Mouse (Mus musculus): ENCODE results near the gene Camk1d. TPM values are rescaled to one million over a fixed set of nuclear protein-coding genes. Genes with fewer than 3 reads are reported as not detected.

The Camk1d gene
- polyA plus RNA-seq, 1 experiment from 2014 or later, result 2.4 TPM

DNA sequence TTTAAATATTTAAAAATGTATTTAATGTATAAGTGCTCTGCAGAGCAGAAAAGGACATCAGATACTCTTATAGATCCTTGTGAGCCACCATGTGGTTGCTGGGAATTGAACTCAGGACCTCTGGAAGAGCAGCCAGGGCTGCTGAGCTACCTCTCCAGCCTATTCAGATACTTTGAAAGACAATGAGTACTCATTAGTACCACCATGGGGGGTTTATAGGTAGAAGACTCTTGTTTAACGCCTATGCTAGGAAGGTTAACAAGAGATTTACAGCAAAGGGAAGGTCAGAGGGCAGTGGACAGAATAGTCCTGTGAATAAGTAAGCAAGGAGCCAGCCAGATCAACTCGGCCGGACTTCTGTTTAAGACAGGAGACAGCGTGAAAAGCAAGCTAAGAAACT lies 357.3 kb downstream of the Camk1d start:
- no peak for ATAC-seq (replicated peaks; ENCODE audit: insufficient number of reproducible peaks, insufficient read depth, low FRiP score, low read depth)
- no peak overlapping the region for H3K9ac ChIP-seq
- no peak overlapping the region for H3K4me3 ChIP-seq
- H3K9me3 ChIP-seq (replicated peaks), result no peaks in the 10 kb centered on the region
- H3K4me1 ChIP-seq (replicated peaks), result no peaks in the 10 kb centered on the region
- H3K36me3 ChIP-seq, result no peaks in the 10 kb centered on the region
- no peaks in the 10 kb centered on the region for H3K27me3 ChIP-seq
- 70% methylated on average over 4 of the region's 4 CpGs for WGBS
- H3K27ac ChIP-seq, result no peak overlapping the region
- no peak overlapping the region for H3K4me2 ChIP-seq

DNA sequence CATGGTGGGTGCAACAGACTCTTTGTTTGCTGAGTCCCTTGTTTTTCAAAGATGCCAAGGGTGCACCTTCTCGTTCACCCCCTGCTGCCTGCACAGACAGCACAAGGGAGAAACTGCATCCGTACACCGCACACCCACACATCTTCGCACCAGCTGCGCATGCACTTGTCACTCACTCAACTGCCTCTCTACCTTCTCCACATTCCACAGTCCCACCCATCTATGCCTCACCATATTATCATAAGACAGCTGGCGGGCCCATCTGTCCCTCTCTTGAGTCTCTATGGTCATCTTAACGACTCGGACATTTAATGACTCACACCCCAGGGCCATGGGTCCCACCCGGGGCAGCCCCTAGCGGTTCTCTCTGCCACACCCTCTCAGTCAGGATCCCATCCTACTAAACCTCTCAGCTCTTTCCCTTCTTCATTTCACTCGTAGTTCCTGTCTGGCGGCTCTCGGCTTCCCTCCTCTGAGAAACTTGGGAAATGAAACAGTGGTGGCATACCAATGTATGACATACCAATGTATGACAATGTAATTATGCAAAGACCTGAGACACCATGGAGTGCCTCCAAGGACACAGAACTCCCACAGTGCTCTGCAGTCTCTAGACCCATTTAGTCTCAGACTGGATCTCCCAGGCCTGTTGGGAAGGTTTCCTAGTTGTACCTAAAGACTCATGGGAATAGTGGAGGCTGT lies 361.3 kb downstream of the Camk1d start:
- WGBS, result 78% methylated on average over 13 of the region's 13 CpGs

DNA sequence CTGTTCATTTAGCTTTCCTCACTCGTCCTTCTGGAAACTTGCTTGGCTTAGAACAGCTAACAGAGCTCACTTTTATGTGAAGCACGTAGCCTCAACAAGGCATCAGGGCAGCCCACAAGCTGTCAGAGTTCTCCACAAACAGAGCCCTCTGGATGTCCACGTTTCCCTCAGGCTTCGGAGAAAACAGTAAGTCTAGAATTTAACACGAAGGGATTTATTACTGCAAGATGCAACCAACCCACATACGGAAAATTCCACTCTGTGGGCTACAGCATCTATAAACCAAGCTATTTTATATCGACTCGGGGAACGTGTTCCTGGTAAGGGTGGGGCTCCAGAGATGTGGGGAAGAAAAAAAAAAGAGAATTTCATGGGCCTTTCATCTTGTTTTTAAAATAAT lies 369.0 kb downstream of the Camk1d start:
- Histone ChIP-seq H3K4me2 (no peak overlapping the region), H3K4me3 (no peak overlapping the region), H3K27me3 (no peaks in the 10 kb centered on the region), H3K9ac (no peak overlapping the region), H3K9me3 (replicated peaks) (no peaks in the 10 kb centered on the region), H3K27ac (no peak overlapping the region), H3K36me3 (no peaks in the 10 kb centered on the region), H3K4me1 (replicated peaks) (no peaks in the 10 kb centered on the region)
- WGBS, result 76% methylated on average over 9 of the region's 9 CpGs
- no peak for ATAC-seq (replicated peaks; ENCODE audit: insufficient number of reproducible peaks, insufficient read depth, low FRiP score, low read depth)

More for the DNA sequence above, 361.3 kb downstream of the Camk1d start:
- Histone ChIP-seq H3K4me3 (no peak overlapping the region), H3K9ac (no peak overlapping the region), H3K4me2 (no peak overlapping the region), H3K27me3 (no peaks in the 10 kb centered on the region), H3K9me3 (replicated peaks) (no peaks in the 10 kb centered on the region), H3K4me1 (replicated peaks) (no peaks in the 10 kb centered on the region), H3K27ac (no peak overlapping the region), H3K36me3 (no peaks in the 10 kb centered on the region)
- ATAC-seq (replicated peaks; ENCODE audit: insufficient number of reproducible peaks, insufficient read depth, low FRiP score, low read depth), result no peak

- ATAC-seq (replicated peaks; ENCODE audit: insufficient number of reproducible peaks, insufficient read depth, low FRiP score, low read depth), result no peak
Observed at GRCm38 (mm10) chr2:5327533-5328250, 386.6 kb downstream of the Camk1d start.

GRCm38 (mm10) chr2:5324806-5325205 lies 389.5 kb downstream of the Camk1d start:
- peaks cover 9% of the 10 kb centered on the region; the same call in 1 of the 2 replicates for H3K4me1 ChIP-seq (replicated peaks)
- H3K27ac ChIP-seq, result no peak overlapping the region
- 31% methylated on average over 3 of the region's 3 CpGs for WGBS
- ATAC-seq (replicated peaks; ENCODE audit: insufficient number of reproducible peaks, insufficient read depth, low FRiP score, low read depth), result no peak
- no peak overlapping the region for H3K4me2 ChIP-seq
- no peak overlapping the region for H3K4me3 ChIP-seq
- H3K27me3 ChIP-seq, result no peaks in the 10 kb centered on the region
- no peaks in the 10 kb centered on the region for H3K9me3 ChIP-seq (replicated peaks)
- H3K9ac ChIP-seq, result no peak overlapping the region
- H3K36me3 ChIP-seq, result no peaks in the 10 kb centered on the region

More at GRCm38 (mm10) chr2:5327533-5328250, 386.6 kb downstream of the Camk1d start:
- Histone ChIP-seq H3K4me1 (replicated peaks) (peaks cover 9% of the 10 kb centered on the region; the same call in 1 of the 2 replicates), H3K4me3 (no peak overlapping the region), H3K27ac (no peak overlapping the region), H3K36me3 (no peaks in the 10 kb centered on the region), H3K27me3 (no peaks in the 10 kb centered on the region), H3K4me2 (no peak overlapping the region), H3K9ac (no peak overlapping the region), H3K9me3 (replicated peaks) (no peaks in the 10 kb centered on the region)
- 68% methylated on average over 12 of the region's 12 CpGs for WGBS

DNA sequence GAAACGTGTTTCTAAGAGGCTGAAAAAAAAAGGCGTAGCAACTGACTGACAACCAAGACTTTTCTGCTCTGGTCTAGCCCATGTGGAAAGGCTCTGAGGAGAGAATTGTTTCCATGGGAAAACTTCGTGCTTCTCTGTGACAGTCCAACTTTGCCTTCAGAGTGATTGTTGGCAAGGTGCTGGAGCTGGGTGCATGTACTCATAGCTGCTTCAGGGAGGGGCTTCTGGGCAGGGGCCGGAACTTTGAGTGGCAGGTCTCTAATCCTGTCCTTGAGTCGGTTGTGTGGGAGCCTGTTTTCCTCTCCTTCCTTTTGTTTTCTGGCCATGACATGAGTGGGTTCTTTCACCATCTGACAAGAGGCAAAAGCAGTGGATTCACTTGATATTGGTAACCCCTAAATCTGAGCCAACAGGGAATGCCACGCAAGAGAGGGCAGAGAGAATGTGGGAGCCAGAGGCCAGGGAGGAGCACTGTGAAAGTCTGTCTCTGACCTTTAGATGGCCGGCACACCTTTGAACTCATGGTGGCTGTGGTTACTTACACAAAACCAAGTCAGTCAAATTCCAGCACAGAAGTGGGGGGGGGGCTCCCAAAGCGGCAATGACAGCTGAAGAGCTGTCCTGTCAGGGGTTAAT lies 392.5 kb downstream of the Camk1d start:
- no peak overlapping the region for H3K27ac ChIP-seq
- H3K36me3 ChIP-seq, result no peaks in the 10 kb centered on the region
- no peak for ATAC-seq (replicated peaks; ENCODE audit: insufficient number of reproducible peaks, insufficient read depth, low FRiP score, low read depth)
- 72% methylated on average over 8 of the region's 8 CpGs for WGBS
- no peaks in the 10 kb centered on the region for H3K27me3 ChIP-seq
- H3K4me2 ChIP-seq, result no peak overlapping the region
- H3K4me1 ChIP-seq (replicated peaks), result peaks cover 9% of the 10 kb centered on the region; the same call in 1 of the 2 replicates
- no peak overlapping the region for H3K4me3 ChIP-seq
- H3K9me3 ChIP-seq (replicated peaks), result no peaks in the 10 kb centered on the region
- no peak overlapping the region for H3K9ac ChIP-seq

- Histone ChIP-seq H3K27ac (no peak overlapping the region), H3K9ac (no peak overlapping the region), H3K4me3 (no peak overlapping the region), H3K36me3 (no peaks in the 10 kb centered on the region), H3K9me3 (replicated peaks) (no peaks in the 10 kb centered on the region), H3K4me2 (no peak overlapping the region), H3K4me1 (replicated peaks) (no peaks in the 10 kb centered on the region), H3K27me3 (no peaks in the 10 kb centered on the region)
- ATAC-seq (replicated peaks; ENCODE audit: insufficient number of reproducible peaks, insufficient read depth, low FRiP score, low read depth), result no peak
- WGBS, result 79% methylated on average over 3 of the region's 3 CpGs
Observed at GRCm38 (mm10) chr2:5319138-5319537, 395.2 kb downstream of the Camk1d start.

- Histone ChIP-seq H3K9me3 (replicated peaks) (no peaks in the 10 kb centered on the region), H3K36me3 (no peaks in the 10 kb centered on the region), H3K4me1 (replicated peaks) (no peaks in the 10 kb centered on the region), H3K4me3 (no peak overlapping the region), H3K27ac (no peak overlapping the region), H3K4me2 (no peak overlapping the region), H3K9ac (no peak overlapping the region), H3K27me3 (no peaks in the 10 kb centered on the region)
- WGBS, result 68% methylated on average over 5 of the region's 5 CpGs
- ATAC-seq (replicated peaks; ENCODE audit: insufficient number of reproducible peaks, insufficient read depth, low FRiP score, low read depth), result no peak
Observed at GRCm38 (mm10) chr2:5316763-5317162, 397.6 kb downstream of the Camk1d start.

- H3K4me2 ChIP-seq, result no peak overlapping the region
Observed at GRCm38 (mm10) chr2:5316217-5316616, 398.1 kb downstream of the Camk1d start.

DNA sequence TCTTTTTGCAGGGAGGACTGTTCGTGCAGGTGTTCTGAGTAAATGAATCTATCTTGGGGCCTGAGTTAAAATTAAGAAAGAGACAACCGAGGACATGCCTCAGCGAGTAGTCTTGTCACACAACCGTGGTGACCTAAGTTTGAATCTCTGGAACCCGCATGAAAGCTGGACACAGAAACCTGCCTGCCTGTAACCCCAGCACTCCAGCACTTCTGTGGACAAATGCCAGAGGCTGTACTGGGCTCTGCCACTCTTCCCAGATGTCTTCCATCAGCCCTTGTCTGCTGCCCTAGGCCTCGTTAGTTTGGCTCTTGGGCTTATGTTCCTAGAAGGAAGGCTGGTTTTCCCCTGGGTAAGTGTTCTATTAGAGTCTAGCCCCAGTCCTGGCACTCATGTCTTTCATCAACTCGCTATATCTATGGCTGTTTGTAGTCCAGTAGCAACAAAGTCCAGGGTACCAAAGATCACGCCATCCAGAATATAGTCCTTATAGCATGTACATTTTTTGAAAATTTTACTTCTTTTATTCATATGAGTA lies 399.0 kb downstream of the Camk1d start:
- no peaks in the 10 kb centered on the region for H3K9me3 ChIP-seq (replicated peaks)
- no peak overlapping the region for H3K27ac ChIP-seq
- H3K9ac ChIP-seq, result no peak overlapping the region
- no peaks in the 10 kb centered on the region for H3K36me3 ChIP-seq
- H3K4me1 ChIP-seq (replicated peaks), result no peaks in the 10 kb centered on the region
- H3K27me3 ChIP-seq, result no peaks in the 10 kb centered on the region
- no peak overlapping the region for H3K4me3 ChIP-seq
- 74% methylated on average over 8 of the region's 8 CpGs for WGBS
- H3K4me2 ChIP-seq, result no peak overlapping the region
- no peak for ATAC-seq (replicated peaks; ENCODE audit: insufficient number of reproducible peaks, insufficient read depth, low FRiP score, low read depth)

More at GRCm38 (mm10) chr2:5316217-5316616, 398.1 kb downstream of the Camk1d start:
- H3K27ac ChIP-seq, result no peak overlapping the region
- 66% methylated on average over 4 of the region's 4 CpGs for WGBS
- H3K4me1 ChIP-seq (replicated peaks), result no peaks in the 10 kb centered on the region
- no peaks in the 10 kb centered on the region for H3K36me3 ChIP-seq
- H3K4me3 ChIP-seq, result no peak overlapping the region
- ATAC-seq (replicated peaks; ENCODE audit: insufficient number of reproducible peaks, insufficient read depth, low FRiP score, low read depth), result no peak
- H3K27me3 ChIP-seq, result no peaks in the 10 kb centered on the region
- no peaks in the 10 kb centered on the region for H3K9me3 ChIP-seq (replicated peaks)
- no peak overlapping the region for H3K9ac ChIP-seq

DNA sequence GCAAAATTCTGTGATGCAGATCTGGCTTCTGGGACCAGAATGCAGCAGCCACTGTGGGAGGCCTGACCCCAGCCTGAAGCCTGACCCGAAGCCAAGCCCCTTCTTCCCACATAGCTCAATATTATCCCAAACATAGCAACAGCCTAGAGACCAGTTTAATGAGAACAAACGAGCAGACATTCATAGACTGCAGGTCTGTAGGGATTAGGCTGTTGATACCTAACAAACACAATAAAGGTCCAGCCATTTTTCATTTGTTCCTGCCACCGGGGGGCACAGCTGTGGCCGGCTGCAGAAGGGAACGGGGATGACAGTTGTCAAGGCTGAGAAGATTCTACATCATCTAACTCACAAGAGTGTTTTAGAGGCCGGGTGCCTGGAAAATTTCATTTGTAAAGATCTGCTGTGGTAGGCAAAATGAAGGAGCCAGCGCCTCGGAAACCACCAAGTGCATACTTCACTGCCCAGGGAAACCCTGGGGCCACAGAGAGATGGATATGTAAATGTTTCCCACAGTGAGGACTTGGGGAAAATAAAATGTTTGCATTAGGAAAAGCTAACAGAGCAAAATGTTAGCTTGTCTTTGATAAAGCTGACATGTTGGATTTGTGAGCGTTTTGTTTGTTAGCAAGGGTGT lies 399.7 kb downstream of the Camk1d start:
- no peak overlapping the region for H3K9ac ChIP-seq

More for the DNA sequence above, 399.7 kb downstream of the Camk1d start:
- Histone ChIP-seq H3K27ac (no peak overlapping the region), H3K4me1 (replicated peaks) (no peaks in the 10 kb centered on the region), H3K4me3 (no peak overlapping the region), H3K27me3 (no peaks in the 10 kb centered on the region), H3K36me3 (no peaks in the 10 kb centered on the region), H3K4me2 (no peak overlapping the region), H3K9me3 (replicated peaks) (no peaks in the 10 kb centered on the region)
- ATAC-seq (replicated peaks; ENCODE audit: insufficient number of reproducible peaks, insufficient read depth, low FRiP score, low read depth), result no peak
- WGBS, result 51% methylated on average over 9 of the region's 9 CpGs

Data from heart, embryonic 15.5 days (tissue).